Mouse (Mus musculus) brain, embryonic 14.5 days (tissue): ENCODE results near the gene Nacc2. TPM values are rescaled to one million over a fixed set of nuclear protein-coding genes. Genes with fewer than 3 reads are reported as not detected.
A peak's percentile ranks its signal among the peaks of the same experiment; 100 is the strongest.

Experiments
- DNase-seq: peaks from one replicate; pipeline ENCODE4 v3.0.0-alpha.2; 2011; ENCODE audit warnings: low read depth
- CTCF ChIP-seq: fragments of 200-500 bp; IDR thresholded peaks from 2 replicates; pipeline ENCODE4 v1.5.1; 2012; ENCODE audit warnings: inconsistent platforms, mild to moderate bottlenecking, moderate library complexity, borderline replicate concordance; ENCODE audit not compliant: insufficient read depth, insufficient read length; ENCODE audit errors: extremely low read depth
- POLR2A ChIP-seq: fragments of 200-500 bp; IDR thresholded peaks from 2 replicates; pipeline ENCODE4 v1.6.1; 2012; ENCODE audit warnings: mild to moderate bottlenecking, inconsistent platforms, borderline replicate concordance; ENCODE audit not compliant: poor library complexity, insufficient read depth, insufficient read length, severe bottlenecking; ENCODE audit errors: extremely low read depth
- polyA plus RNA-seq: library from polyadenylated mRNA; depleted of rRNA; stranded (reverse); fragments of >200 nt; gene quantifications from 2 replicates; pipeline ENCODE4 v1.2.3, GENCODE M21; 2012

The Nacc2 gene
- polyA plus RNA-seq, 1 experiment: 14.8 TPM

GRCm38 (mm10) chr2:26146337-26147042 is 23.5 kb upstream of the Nacc2 start:
- peak; percentile 53 for DNase-seq

DNA sequence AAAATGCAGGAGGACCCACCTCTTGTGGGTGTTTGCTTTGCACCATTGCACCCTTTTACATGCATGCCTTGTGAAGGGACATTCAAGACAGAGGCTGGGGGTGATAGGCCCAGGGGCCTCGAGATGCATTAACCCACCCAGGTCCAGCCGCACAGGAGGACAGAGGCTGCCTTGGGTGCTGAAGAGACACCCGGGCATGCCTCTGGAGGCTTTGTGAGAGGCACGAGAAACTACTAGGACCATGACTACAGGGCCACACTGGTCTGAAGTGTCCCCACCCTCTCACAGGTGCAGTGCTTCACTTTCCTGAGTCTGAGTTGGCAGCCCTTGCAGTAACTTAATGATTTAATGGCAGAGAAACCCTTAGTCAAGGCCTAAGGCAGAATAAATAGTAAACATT is 22.1 kb upstream of the Nacc2 start:
- no peak for TF ChIP-seq POLR2A
- TF ChIP-seq CTCF: no peak

More at GRCm38 (mm10) chr2:26146337-26147042, 23.5 kb upstream of the Nacc2 start:
- TF ChIP-seq POLR2A (no peak), CTCF (no peak)

GRCm38 (mm10) chr2:26144331-26144730 is 21.3 kb upstream of the Nacc2 start:
- TF ChIP-seq CTCF: no peak
- TF ChIP-seq POLR2A: no peak
- no peak for DNase-seq

More for the DNA sequence above, 22.1 kb upstream of the Nacc2 start:
- DNase-seq: no peak

DNA sequence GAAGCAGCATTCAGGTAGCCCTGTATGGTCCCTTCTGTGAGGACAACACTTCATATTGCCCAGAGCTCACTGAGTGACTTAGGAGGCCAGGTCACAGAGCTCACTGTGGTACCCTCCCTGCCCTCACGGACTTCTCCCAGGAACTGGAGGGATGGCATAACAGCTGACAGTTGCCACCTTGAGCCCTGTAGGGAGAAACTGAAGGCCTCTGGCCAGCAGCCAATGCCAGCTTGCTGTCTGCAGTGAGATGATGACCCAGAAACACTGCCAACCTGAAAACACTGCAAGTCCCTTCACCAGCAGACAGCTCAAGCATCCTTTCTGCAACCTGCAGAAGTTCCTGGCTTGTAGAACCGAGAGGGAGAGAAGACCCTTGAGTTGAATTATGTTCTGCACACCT is 20.5 kb upstream of the Nacc2 start:
- no peak for TF ChIP-seq POLR2A
- DNase-seq: no peak

GRCm38 (mm10) chr2:26142986-26143385 is 20.0 kb upstream of the Nacc2 start:
- no peak for TF ChIP-seq CTCF
- TF ChIP-seq POLR2A: no peak
- no peak for DNase-seq

- TF ChIP-seq CTCF (peak; percentile 68), POLR2A (no peak)
- peak; percentile 55 for DNase-seq
These were observed 19.0 kb upstream of the Nacc2 start for GRCm38 (mm10) chr2:26141893-26142635.

DNA sequence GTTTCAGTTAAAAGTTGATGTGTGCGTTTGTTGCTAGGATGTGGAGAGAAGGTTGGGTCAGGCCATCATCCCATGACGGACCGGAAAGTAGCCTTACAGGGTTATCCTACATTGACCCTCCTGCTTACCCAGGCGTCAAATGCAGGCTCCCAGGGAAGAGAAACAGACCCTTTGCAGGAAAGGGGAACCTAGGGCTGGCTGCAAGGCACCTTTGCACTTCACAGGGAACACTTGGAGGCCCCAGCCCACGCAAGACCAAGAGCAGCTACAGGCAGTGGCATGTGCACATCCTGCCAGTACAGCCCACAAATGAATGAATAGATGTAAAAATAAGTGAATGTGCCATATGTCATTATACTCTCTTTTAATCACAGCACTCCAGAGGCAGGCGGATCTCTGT is 17.9 kb upstream of the Nacc2 start:
- no peak for DNase-seq
- TF ChIP-seq CTCF: no peak
- TF ChIP-seq POLR2A: no peak

DNA sequence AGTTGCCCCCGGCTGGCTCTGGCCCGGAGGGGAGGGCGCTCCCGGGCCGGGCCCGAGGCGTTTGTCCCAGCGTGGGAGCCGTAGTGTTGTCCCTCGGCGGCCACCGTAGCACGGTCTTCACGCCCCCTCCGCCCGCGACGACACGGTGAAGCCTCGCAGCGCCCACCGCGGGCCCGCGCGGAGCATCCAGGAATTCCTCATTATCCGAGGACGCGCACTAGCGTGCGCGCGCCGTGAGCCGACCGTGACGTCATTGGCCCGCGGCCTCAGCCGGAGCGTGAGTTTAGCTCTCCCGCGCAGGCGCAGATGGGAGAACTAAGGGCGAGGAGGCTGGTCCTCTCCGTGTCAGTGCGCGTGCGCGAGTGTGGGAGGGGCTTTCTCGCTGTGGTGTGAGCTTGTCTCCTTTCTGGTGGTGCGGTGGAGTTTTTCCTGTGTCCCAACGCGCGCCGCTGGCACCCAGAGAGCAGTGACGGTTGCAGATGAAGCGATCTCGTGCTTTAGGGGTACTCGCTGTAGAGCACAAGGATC is 17.3 kb upstream of the Nacc2 start:
- TF ChIP-seq POLR2A (peak; percentile 37; the same call in 1 of the 2 replicates), CTCF (no peak)
- peak; percentile 99 for DNase-seq

GRCm38 (mm10) chr2:26139545-26140206 is 16.7 kb upstream of the Nacc2 start:
- DNase-seq: no peak
- no peak for TF ChIP-seq CTCF
- TF ChIP-seq POLR2A: no peak

GRCm38 (mm10) chr2:26139034-26139544 is 16.1 kb upstream of the Nacc2 start:
- TF ChIP-seq POLR2A: no peak
- no peak for TF ChIP-seq CTCF
- DNase-seq: no peak

GRCm38 (mm10) chr2:26138252-26139033 is 15.4 kb upstream of the Nacc2 start:
- DNase-seq: peak; percentile 47
- TF ChIP-seq POLR2A: no peak
- TF ChIP-seq CTCF: no peak
